Mouse (Mus musculus) myocyte (in vitro differentiated cells): ENCODE data around the gene Anapc11.

ENCODE experiments used
- CEBPB ChIP-seq: IDR thresholded peaks from 2 replicates; pipeline ENCODE4 v1.6.1; 2011; ENCODE audit warnings: mild to moderate bottlenecking, moderate library complexity; ENCODE audit not compliant: poor library complexity, insufficient read depth, severe bottlenecking
- MAX ChIP-seq: IDR thresholded peaks from one replicate; pipeline ENCODE4 v1.6.1; 2011; ENCODE audit warnings: low read depth, mild to moderate bottlenecking, control low read depth
- POLR2AphosphoS2 ChIP-seq: IDR thresholded peaks from one replicate; pipeline ENCODE4 v1.6.1; 2011; ENCODE audit warnings: low read depth, control low read depth; ENCODE audit not compliant: insufficient read length

DNA sequence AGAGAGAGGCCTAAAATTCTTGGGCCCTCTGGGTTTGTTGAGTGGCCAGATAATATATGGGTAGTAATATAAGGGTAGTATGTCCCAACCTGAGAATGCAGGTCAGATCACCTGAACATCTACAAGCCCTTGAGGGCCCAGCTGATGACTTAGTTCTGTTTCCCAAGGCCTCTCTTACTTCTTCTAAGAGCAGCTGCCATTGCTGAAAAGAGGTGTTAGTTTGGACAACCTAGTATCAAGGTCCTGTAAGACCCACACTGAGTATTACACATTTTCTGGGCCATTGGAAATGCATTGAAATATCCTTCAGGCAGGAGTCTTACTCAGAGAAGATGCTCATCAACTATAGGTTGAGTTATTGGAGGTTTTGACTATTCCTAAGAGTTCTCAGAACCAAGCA is 22.3 kb upstream of the Anapc11 start:
- TF ChIP-seq POLR2AphosphoS2 = no peak
- TF ChIP-seq MAX = no peak
- TF ChIP-seq CEBPB = no peak
